Mouse (Mus musculus): ENCODE measurements around the gene Hivep2.

Gene Hivep2

DNA sequence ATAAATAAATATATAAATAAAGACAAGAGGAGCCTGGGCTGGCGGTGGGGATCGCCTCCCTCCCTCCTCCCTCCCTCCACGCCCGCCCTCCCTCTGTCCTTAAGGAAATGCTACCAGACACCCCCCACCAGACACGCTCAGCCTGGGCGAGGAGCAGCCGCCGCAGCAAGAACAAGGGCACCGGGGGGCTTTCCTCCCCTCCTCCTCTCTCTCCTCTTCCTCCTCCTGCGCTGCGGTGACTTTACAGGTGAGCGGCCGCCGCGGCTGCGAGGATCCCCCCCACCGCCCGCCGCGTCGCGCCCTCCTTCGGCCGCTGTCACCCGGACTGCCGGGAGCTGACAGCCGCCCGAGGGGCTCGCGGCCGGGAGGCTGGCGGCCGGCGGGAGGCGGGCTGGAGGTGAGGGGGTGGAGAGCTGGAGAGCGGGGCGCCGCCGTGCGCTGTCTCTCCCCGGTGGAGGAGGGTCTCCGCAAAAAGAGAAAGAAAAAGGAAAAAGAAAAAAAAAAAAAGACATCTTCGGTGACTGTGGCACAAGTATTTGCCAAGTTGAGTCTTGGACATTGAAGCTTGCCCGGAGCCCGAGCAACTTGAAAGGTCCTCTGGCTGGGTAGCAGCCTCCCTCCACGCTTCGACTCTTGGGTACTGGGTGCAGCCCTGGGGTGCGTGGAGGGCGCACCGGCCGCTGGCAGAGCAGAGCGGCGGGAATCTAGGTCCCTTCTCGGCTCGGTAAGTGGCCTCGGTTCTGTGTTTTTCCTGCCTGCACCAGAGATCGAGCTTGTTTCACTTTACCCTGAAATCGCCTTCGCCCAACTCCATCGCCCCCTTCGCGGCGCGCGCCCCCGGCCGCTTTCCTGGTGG lies at the start of gene Hivep2:
Gene Hivep2 (plus strand): TSS at position 102 of the 856 bp plus-strand sequence.
- peak; percentile 78 for DNase-seq

- DNase-seq: no peak
Observed at GRCm38 (mm10) chr10:13916645-13917342, 49.1 kb upstream of the Hivep2 start.

DNA sequence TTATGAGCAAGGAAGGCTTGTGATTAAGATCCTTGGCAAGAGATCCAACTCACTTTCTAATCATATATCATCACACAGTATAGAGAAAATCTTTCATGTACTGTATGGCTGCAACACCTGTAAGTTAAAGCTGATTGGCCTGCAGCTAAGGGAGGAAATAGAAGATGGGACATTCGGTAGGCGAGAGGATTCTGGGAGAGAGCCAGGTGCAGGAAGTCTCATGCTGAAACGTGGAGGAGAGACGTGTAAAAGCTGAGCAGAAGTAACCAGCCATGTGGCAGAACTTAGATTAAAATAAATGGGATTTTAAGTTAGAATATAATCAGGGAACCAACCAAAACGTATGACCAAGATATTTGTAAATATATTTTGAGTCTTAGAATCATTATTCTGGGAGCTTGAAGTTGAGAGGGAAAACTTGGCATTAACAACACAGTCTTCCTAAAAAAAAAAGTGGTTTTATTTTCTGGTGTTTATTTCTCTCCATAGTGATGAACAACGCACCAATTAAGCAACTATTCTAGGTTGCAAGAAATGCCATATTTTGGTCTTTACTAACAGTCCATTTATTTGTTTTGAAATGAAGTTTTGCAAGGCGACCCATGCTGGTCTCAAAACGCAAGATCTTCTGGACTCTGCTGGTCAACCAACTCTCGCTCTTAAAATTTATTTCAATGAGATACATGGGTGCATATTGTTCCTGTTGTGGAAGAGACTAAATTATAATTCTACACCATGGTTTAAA lies 44.1 kb upstream of the Hivep2 start:
- no peak for DNase-seq

DNA sequence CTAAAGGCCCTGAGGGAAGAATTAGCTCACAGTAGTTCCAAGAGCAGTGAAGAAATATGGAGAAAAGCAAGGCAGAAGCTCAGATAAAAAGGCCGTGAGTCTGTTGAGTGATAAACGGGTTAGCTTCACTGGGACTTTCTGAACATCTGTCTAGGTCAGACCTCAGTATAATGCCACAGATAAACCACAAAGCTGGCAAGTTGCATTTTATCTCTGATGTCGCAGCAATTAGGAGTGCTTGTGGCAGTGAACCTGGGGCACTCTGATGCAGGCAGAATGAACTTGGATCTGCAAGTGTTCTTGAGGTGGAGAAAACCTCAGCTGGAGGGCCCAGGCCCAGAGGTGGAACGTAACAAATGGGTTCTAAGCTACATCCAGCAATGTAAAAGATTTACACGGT lies 36.6 kb upstream of the Hivep2 start:
- DNase-seq: peak; percentile 31

DNA sequence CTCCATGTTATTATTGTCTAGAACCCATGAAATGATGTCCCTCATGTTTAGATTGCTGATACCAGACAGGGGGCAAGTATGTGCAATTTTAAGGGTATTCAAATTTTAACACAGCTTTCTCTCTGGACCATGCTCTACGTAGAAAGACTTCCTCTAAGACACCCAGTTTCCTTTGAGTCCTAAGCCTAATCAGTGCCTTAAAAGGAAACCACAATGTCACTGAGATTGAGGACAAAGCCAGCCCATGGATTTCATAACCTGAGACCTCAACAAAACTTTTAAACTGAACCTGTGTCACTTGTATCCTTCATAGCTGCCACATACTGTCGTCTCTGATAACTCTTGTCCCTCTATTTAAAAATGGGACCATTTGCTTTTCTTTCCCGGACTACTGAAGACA lies 33.7 kb upstream of the Hivep2 start:
- DNase-seq: no peak

- no peak for DNase-seq
Observed at GRCm38 (mm10) chr10:13933320-13933719, 32.6 kb upstream of the Hivep2 start.

DNA sequence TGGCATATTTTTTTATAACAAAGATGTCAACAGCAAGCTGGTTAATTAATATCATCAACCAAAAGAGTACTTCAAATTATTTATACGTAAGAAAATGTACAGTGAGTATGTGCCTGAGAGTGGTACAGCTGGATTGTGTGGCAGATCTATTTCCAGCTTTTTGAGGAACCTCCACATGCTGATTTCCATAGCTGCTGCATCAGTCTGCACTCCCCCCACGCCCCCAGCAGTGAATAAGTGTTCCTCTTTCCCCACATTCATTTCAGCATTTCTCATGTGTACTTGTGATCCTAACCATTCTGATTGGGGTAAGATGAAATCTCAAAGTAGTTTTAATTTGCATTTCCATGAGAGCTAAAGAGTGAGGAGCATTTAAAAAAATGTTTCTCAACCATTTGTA lies 30.2 kb upstream of the Hivep2 start:
- no peak for DNase-seq

DNA sequence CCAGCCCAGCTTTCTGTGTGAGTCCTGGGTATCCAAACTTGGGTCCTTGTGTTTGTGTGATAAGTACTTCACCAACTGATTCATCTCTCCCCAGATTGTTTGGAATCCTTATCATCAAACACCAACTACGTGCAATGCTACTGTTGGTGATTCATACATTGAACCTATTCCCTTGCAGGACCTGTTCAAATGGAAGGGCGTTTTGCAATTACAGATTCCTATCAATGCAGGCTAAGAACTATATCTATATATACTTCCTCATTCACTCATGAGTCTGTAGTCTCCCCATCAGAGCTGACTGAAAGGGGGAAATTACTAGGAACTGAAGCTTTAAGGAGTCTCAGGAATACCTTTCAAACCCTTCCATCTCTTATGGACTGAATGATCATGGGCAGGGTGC lies 24.5 kb upstream of the Hivep2 start:
- no peak for DNase-seq

DNA sequence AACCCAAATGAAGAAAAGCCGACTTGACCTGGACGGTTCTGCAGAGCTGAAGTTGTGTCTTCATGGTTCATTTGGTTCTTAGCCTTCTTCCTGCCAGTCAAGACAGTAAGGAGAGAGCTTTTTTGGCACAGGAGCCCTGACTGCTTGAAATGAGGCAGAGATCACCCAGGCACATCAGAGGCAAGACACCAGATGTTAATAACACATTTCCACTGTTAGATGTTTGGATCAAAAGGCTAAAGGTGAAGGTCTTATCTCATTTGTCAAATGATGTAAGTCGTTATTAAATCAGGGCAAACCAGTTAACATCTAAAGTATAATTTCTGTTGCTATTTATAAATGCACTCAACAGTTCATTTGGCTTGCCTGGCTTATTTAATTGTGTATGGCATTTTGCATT lies 22.2 kb upstream of the Hivep2 start:
- DNase-seq: no peak

DNA sequence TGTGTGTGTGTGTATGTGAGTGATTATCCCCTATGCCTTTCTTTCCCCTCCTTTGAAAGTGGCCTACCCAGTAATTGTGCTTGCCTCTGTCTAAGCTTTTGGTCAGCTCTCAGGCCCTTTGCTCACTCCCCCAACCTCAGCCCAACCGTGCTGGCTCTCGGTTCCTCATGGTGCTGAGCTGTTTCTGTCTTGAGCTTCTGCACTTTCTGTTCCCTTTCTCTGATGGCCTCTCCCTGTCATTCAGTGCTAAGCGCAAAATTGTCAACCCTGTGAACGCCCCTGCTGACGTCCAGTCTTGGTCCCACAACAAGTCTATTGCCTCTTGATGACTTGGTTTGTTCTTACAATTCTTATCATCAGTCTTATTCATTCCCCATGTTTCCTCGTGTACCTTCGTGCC lies 19.4 kb upstream of the Hivep2 start:
- DNase-seq: no peak

DNA sequence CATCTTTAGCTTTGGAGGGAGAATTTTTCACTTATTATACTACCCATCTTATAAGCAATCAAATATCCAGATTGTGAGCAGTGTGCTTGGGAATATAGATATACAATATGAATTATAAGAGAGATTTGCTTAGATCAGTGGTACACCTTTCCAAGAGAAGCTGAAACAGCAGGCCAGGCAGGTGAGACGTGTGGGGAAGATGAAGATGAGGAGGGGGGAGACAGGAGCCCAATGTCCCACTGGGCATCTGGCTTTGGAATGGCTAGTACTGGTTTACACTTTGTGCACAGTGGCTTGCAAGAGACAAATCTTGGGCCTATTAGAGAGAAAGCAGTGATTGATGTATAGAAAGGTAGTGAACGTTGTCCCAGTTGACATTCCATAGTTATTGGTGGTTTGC lies 2.9 kb upstream of the Hivep2 start:
- no peak for DNase-seq

- no peak for DNase-seq
Observed at GRCm38 (mm10) chr10:13963908-13964500, 1.9 kb upstream of the Hivep2 start.

- DNase-seq: peak; percentile 89
Observed at GRCm38 (mm10) chr10:13964501-13965281, 1.2 kb upstream of the Hivep2 start.

DNA sequence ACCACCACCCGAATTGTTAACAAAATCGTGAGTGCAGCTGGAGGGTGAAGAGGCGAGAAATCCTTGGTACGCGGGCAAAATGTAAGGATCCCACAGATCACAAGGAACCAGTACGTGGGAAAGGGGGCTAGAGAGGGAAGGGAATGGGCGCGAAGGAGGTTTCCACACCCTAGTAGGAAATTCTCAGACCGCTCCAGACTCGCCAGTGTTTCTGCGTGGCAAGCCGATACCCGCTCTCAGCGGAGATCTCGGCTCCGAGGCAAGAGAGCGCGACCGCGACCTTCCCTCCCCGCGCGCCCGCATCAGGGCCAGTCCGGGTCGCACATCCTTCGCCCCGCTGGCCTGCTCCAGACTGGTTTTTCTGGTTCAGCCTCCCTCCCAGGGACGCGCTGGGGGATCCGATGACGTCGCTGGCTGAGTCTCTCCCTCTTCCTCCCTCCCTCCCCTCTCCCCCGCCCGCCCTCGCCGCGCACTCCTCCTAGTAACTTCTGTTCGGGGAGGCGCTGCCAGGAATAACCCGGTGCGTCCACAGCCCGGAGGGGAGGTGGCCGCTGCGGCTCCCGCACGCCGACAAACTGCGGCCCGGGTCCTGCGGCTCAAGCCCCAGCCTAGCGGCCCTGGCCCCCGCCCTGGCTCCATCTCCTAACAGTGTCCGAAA lies 430 bp upstream of the Hivep2 start:
- DNase-seq: peak; percentile 85

DNA sequence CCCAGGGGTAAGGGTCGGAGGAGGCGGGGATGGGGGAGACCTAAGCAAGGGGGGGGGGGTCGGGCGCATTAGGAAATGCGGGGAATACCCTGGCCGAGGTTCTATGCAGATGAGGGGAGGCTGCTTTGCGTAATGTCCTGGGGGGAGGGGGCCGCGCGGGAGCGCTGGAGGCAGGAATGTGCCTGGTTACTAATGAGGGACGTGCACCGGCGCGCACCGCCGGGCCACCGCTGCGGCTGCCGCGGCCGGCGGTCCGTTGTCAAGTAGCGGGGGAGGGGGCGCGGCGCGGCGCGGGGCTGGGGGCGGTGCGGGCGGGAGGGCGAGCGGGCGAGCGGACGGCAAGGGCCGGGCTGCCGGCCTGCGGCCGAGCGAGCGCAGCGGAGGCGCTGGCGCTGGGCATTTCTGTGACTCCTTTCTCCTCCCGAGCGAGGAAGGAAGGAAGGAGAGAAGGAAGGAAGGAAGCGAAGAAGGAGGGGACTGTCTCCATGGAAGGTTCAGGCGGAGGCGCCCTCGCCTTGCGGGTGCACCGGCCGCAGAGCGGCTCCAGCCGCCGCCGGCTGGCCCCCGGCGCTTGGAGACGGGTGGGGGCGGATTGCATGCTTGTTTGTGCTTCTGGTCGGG lies 1.1 kb downstream of the Hivep2 start:
- DNase-seq: peak; percentile 78

DNA sequence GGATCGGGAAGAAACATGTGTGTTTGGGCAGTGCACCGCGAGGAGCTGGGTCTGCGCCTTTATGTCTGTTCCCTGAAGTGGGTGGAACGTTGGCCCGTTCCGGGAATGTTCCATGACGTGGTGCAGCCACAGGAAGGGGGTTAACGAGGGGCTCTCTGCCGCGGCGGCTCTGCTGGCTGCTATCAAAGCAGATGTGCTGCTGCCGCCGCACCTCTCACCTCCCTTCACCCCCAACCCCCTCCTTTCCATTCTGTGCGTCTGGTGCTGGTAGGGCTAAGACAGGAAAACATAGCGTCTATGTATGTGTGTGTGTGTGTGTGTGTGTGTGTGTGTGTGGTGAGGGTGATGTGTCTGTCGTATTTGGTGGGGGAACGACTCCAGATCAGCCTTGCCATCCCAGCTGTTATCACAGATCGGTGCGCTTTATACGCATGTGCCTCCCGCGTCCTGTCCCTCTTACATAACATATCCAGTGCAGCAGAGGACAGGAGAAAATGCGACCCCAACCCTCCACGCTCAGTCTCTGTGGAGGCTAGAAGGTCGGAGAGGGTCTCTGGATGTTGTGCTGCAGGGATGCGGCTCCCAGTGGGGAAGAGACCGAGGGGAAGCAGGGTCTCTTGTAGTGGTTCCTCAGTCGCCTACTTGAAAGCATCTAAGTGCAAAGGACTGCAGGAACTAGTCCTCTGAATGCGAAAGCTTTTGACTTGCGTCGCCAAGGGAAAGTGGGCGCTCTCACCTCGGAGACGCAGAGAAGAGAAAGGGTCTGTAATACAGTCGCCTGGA lies 1.8 kb downstream of the Hivep2 start:
- DNase-seq: peak; percentile 89

- no peak for DNase-seq
Observed at GRCm38 (mm10) chr10:13968234-13968555, 2.3 kb downstream of the Hivep2 start.

GRCm38 (mm10) chr10:13968989-13969388 lies 3.1 kb downstream of the Hivep2 start:
- DNase-seq: no peak

GRCm38 (mm10) chr10:13970321-13970720 lies 4.4 kb downstream of the Hivep2 start:
- DNase-seq: no peak

GRCm38 (mm10) chr10:13971268-13971667 lies 5.4 kb downstream of the Hivep2 start:
- no peak for DNase-seq
